Mouse (Mus musculus) megakaryocyte, embryonic 14.5 days (primary cell): Measurements from ENCODE around the gene 2410131K14Rik. TPM values are rescaled to one million over a fixed set of nuclear protein-coding genes. Genes with fewer than 3 reads are reported as not detected.

Experiments used
- H3K27me3 ChIP-seq: replicated peaks from 2 replicates; pipeline ENCODE3; 2012; ENCODE audit warnings: inconsistent platforms
- H3K36me3 ChIP-seq: replicated peaks from 2 replicates; pipeline ENCODE3; 2012; ENCODE audit warnings: low read length, inconsistent platforms, mixed read lengths
- H3K4me1 ChIP-seq: 2 replicates; pipeline ENCODE4 v1.6.1; 2012; ENCODE audit warnings: inconsistent platforms
- H3K4me3 ChIP-seq: replicated peaks from 2 replicates; pipeline ENCODE3; 2012; ENCODE audit warnings: moderate library complexity, mild to moderate bottlenecking, inconsistent platforms
- H3K9me3 ChIP-seq: 2 replicates; pipeline ENCODE4 v1.6.1; 2012; ENCODE audit warnings: inconsistent platforms
- FLI1 ChIP-seq: IDR thresholded peaks from 2 replicates; pipeline ENCODE4 v1.6.1; 2012; ENCODE audit warnings: low read length, inconsistent platforms, mixed read lengths
- GATA1 ChIP-seq: IDR thresholded peaks from 3 replicates; pipeline ENCODE4 v1.6.1; 2012; ENCODE audit warnings: mixed read lengths, low read length, inconsistent platforms, borderline replicate concordance
- polyA plus RNA-seq: library from polyadenylated mRNA; stranded (reverse); fragments of >175 nt; gene quantifications from 2 replicates; pipeline ENCODE4 v1.2.3, GENCODE M21; 2012; ENCODE audit warnings: low replicate concordance; ENCODE audit not compliant: insufficient read depth

Gene 2410131K14Rik
- polyA plus RNA-seq, 1 experiment: 0.82 TPM

- TF ChIP-seq GATA1 (no peak), FLI1 (no peak)
Observed at GRCm38 (mm10) chr5:118274546-118274945, 29.5 kb downstream of the 2410131K14Rik start.

GRCm38 (mm10) chr5:118276281-118276680, 31.3 kb downstream of the 2410131K14Rik start:
- H3K4me3 ChIP-seq: no peak overlapping the region
- peaks cover 26% of the 10 kb centered on the region for H3K4me1 ChIP-seq
- TF ChIP-seq GATA1: no peak
- TF ChIP-seq FLI1: no peak

More at GRCm38 (mm10) chr5:118274546-118274945, 29.5 kb downstream of the 2410131K14Rik start:
- peaks cover 29% of the 10 kb centered on the region for H3K4me1 ChIP-seq
- H3K27me3 ChIP-seq: peaks cover 70% of the 10 kb centered on the region
- H3K9me3 ChIP-seq: no peaks in the 10 kb centered on the region
- H3K36me3 ChIP-seq: no peaks in the 10 kb centered on the region
- no peak overlapping the region for H3K4me3 ChIP-seq

GRCm38 (mm10) chr5:118276711-118277110, 31.7 kb downstream of the 2410131K14Rik start:
- Histone ChIP-seq H3K4me1 (peaks cover 23% of the 10 kb centered on the region), H3K27me3 (peaks cover 62% of the 10 kb centered on the region), H3K36me3 (no peaks in the 10 kb centered on the region), H3K9me3 (peaks cover 2% of the 10 kb centered on the region), H3K4me3 (no peak overlapping the region)
- TF ChIP-seq FLI1: no peak
- no peak for TF ChIP-seq GATA1

More at GRCm38 (mm10) chr5:118276281-118276680, 31.3 kb downstream of the 2410131K14Rik start:
- H3K36me3 ChIP-seq: no peaks in the 10 kb centered on the region
- H3K27me3 ChIP-seq: peaks cover 66% of the 10 kb centered on the region
- H3K9me3 ChIP-seq: no peaks in the 10 kb centered on the region

- Histone ChIP-seq H3K27me3 (peaks cover 51% of the 10 kb centered on the region), H3K9me3 (peaks cover 14% of the 10 kb centered on the region), H3K4me3 (no peak overlapping the region)
Observed at GRCm38 (mm10) chr5:118277741-118278495, 32.9 kb downstream of the 2410131K14Rik start.

DNA sequence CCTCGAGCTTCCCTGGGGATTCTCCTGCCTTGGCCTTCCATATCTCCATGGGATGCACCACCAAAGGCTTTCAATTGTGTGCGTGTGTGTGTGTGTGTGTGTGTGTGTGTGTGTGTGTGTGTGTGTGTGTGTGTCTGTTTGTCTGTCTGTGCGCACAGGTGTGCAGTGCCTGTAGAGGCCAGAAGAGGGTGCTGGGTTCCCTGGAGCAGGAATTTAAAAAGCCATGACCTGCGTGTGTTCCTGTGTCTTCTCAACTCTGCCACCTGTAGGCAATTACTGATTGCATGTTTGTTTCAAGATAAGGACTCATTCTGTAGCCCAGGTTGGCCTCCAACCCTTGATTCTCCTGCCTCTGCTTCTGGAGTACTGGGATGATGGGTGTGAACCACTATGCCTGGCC, 46.4 kb downstream of the 2410131K14Rik start:
- H3K4me3 ChIP-seq: no peak overlapping the region

More at GRCm38 (mm10) chr5:118277741-118278495, 32.9 kb downstream of the 2410131K14Rik start:
- Histone ChIP-seq H3K36me3 (no peaks in the 10 kb centered on the region), H3K4me1 (peaks cover 11% of the 10 kb centered on the region)
- TF ChIP-seq GATA1: no peak
- no peak for TF ChIP-seq FLI1

GRCm38 (mm10) chr5:118292476-118292875, 47.4 kb downstream of the 2410131K14Rik start:
- peaks cover 8% of the 10 kb centered on the region for H3K4me1 ChIP-seq
- peaks cover 23% of the 10 kb centered on the region for H3K27me3 ChIP-seq
- TF ChIP-seq GATA1 (no peak), FLI1 (no peak)

More for the DNA sequence above, 46.4 kb downstream of the 2410131K14Rik start:
- H3K36me3 ChIP-seq: no peaks in the 10 kb centered on the region
- peaks cover 8% of the 10 kb centered on the region for H3K4me1 ChIP-seq
- H3K9me3 ChIP-seq: peaks cover 20% of the 10 kb centered on the region
- no peak for TF ChIP-seq GATA1
- TF ChIP-seq FLI1: no peak
- peaks cover 21% of the 10 kb centered on the region for H3K27me3 ChIP-seq

GRCm38 (mm10) chr5:118294086-118294864, 49.2 kb downstream of the 2410131K14Rik start:
- Histone ChIP-seq H3K27me3 (peaks cover 31% of the 10 kb centered on the region), H3K36me3 (no peaks in the 10 kb centered on the region), H3K9me3 (peaks cover 10% of the 10 kb centered on the region), H3K4me1 (peaks cover 8% of the 10 kb centered on the region), H3K4me3 (peak overlapping the region; percentile 80)
- TF ChIP-seq FLI1 (no peak), GATA1 (no peak)

More at GRCm38 (mm10) chr5:118292476-118292875, 47.4 kb downstream of the 2410131K14Rik start:
- Histone ChIP-seq H3K36me3 (no peaks in the 10 kb centered on the region), H3K9me3 (peaks cover 12% of the 10 kb centered on the region), H3K4me3 (no peak overlapping the region)

- no peak overlapping the region for H3K4me3 ChIP-seq
- peaks cover 8% of the 10 kb centered on the region for H3K4me1 ChIP-seq
- peaks cover 34% of the 10 kb centered on the region for H3K27me3 ChIP-seq
- no peaks in the 10 kb centered on the region for H3K36me3 ChIP-seq
- peaks cover 10% of the 10 kb centered on the region for H3K9me3 ChIP-seq
- TF ChIP-seq FLI1: no peak
- no peak for TF ChIP-seq GATA1
Observed at GRCm38 (mm10) chr5:118294865-118295258, 49.8 kb downstream of the 2410131K14Rik start.

DNA sequence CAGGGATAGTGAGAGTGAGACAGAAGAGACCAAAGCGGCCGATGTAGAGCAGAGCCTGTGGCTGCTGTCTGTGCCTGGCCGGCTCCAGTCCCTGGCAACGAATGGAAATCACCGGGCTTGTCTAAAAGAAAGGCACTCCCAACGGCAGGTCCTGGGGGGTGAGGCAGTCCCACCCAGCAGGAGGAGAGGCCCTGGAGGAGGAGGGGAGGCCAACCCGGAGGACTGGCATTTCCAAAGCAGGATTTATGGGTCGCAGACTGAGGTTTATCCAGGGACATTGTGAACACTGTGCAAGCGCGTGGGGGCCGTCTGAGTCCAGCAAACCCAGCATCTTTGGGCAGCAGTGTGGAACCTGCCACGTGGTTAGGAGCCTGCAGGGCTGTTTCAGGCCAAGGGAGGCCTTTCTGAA, 52.3 kb downstream of the 2410131K14Rik start:
- H3K9me3 ChIP-seq: peaks cover 2% of the 10 kb centered on the region; the same call in 1 of the 2 replicates
- H3K4me1 ChIP-seq: peaks cover 8% of the 10 kb centered on the region
- H3K27me3 ChIP-seq: peaks cover 27% of the 10 kb centered on the region
- H3K36me3 ChIP-seq: no peaks in the 10 kb centered on the region
- no peak for TF ChIP-seq GATA1
- no peak for TF ChIP-seq FLI1
- H3K4me3 ChIP-seq: no peak overlapping the region
